Mouse (Mus musculus) heart, adult 2 months (tissue): ENCODE data around the gene Nt5dc2. TPM values are rescaled to one million over a fixed set of nuclear protein-coding genes. Genes with fewer than 3 reads are reported as not detected.
A peak's percentile ranks its signal among the peaks of the same experiment; 100 is the strongest.

ENCODE experiments used
- DNase-seq, 2 experiments: peaks; one replicate each; pipeline ENCODE4 v3.0.0; 2021
- H3K27ac ChIP-seq: fragments of 200-600 bp; 2 replicates; pipeline ENCODE4 v1.8.1; 2022
- H3K27me3 ChIP-seq: fragments of 200-500 bp; 2 replicates; pipeline ENCODE4 v1.6.1; 2012; ENCODE audit warnings: mild to moderate bottlenecking, low read length, inconsistent platforms, mixed read lengths; ENCODE audit not compliant: control insufficient read depth, insufficient read depth
- H3K36me3 ChIP-seq: fragments of 200-500 bp; 2 replicates; pipeline ENCODE4 v1.6.1; 2012; ENCODE audit warnings: low read length, inconsistent platforms; ENCODE audit not compliant: control insufficient read depth, insufficient read depth
- H3K4me1 ChIP-seq: fragments of 200-500 bp; 2 replicates; pipeline ENCODE4 v1.6.1; 2011; ENCODE audit warnings: low read length; ENCODE audit not compliant: control insufficient read depth, insufficient read depth
- H3K4me3 ChIP-seq: fragments of 200-600 bp; 2 replicates; pipeline ENCODE4 v1.8.1; 2022
- H3K79me2 ChIP-seq: fragments of 200-500 bp; replicated peaks from 2 replicates; pipeline ENCODE4 v1.6.1; 2012; ENCODE audit warnings: mild to moderate bottlenecking, inconsistent platforms, low read length, moderate library complexity, mixed read lengths; ENCODE audit not compliant: control insufficient read depth, insufficient read depth
- H3K9ac ChIP-seq: fragments of 200-500 bp; 2 replicates; pipeline ENCODE4 v1.6.1; 2012; ENCODE audit warnings: low read depth, mild to moderate bottlenecking, control low read depth, inconsistent platforms, low read length, mixed read lengths
- CTCF ChIP-seq: fragments of 200-600 bp; IDR thresholded peaks from 2 replicates; pipeline ENCODE4 v1.8.1; 2022; ENCODE audit warnings: antibody characterized with exemption, mild to moderate bottlenecking, moderate library complexity
- EP300 ChIP-seq: fragments of 200-500 bp; IDR thresholded peaks from 2 replicates; pipeline ENCODE4 v1.6.1; 2011; ENCODE audit warnings: low read depth, low read length, control low read depth; ENCODE audit not compliant: insufficient read depth
- POLR2A ChIP-seq: fragments of 200-500 bp; IDR thresholded peaks from 2 replicates; pipeline ENCODE4 v1.6.1; 2011; ENCODE audit warnings: mild to moderate bottlenecking, low read depth, low read length, control low read depth; ENCODE audit not compliant: insufficient read depth
- WGBS: fragments of 180-500 bp; shearing (Covaris S2); methylation state at CpG from one replicate; pipeline ENCODE4 v1.1.7; 2018; 5-methylcytosine and 5-hydroxymethylcytosine counted together
- intact Hi-C: fragments of 180-260 bp; cut with DNase I; formaldehyde crosslinking; loops from one replicate; pipeline ENCODE4 v1.15.1; 2025
- polyA plus RNA-seq: library from polyadenylated mRNA; depleted of rRNA; stranded (reverse); fragments of >200 nt; gene quantifications from 2 replicates; pipeline ENCODE4 v1.2.3, GENCODE M21; 2012
- total RNA-seq, 2 experiments: library from RNA; stranded (reverse); gene quantifications; 2 replicates each; pipeline ENCODE4 v1.2.3; 2021

The Nt5dc2 gene
- total and polyA plus RNA-seq, 3 experiments, result 18.7 to 82.7 (median 21.8) TPM

DNA sequence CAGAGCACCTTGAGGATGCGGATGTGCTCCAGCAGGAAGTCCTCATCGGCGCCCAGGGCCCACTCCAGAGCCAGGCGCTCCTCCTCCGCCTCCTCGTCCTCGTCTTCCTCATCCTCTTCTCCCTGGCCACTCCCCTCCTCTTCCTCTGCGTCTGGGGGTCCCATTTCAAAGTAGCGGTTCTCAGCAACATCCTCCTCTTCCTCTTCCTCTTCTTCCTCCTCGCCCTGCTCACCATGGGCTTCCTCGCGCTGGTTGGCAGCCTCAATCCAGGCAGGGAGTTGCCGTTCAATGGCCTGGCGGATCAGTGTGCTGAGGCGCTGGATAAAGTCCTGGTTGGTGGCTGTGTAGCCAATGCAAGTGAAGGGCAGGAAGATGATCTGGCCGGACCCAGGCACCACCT lies 46.4 kb downstream of the Nt5dc2 start:
- peaks cover 3% of the 10 kb centered on the region; the same call in 1 of the 2 replicates for H3K36me3 ChIP-seq
- H3K27ac ChIP-seq, result no peak overlapping the region
- 60% methylated on average over 16 of the region's 16 CpGs for WGBS

DNA sequence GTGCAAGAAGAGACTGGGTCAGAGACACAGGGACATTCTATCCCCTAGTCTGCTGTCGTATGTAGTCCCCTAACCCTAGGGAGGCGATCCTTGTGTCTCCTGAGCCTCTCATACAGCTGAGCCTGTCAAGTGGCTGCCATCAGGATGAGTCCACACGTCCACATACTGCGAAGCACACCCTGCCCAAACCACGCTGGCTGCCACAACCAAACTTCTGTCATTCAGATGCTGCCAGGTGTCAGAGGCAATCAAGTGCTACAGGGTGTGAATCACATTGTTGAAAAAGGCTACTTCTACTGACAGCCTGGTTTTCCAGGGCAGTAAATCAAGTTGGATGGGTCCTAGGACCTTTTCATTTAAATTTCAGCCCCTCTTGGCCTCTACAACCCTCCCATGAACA lies 46.9 kb downstream of the Nt5dc2 start:
- TF ChIP-seq POLR2A, result no peak
- no peak for TF ChIP-seq CTCF
- TF ChIP-seq EP300, result no peak
- H3K79me2 ChIP-seq, result no peaks in the 10 kb centered on the region
- intact Hi-C loops, result no loop called here
- peaks cover 11% of the 10 kb centered on the region for H3K4me1 ChIP-seq
- H3K9ac ChIP-seq, result no peak overlapping the region
- no peak overlapping the region for H3K27ac ChIP-seq
- DNase-seq, result no peak
- no peak overlapping the region for H3K4me3 ChIP-seq
- H3K36me3 ChIP-seq, result peaks cover 3% of the 10 kb centered on the region; the same call in 1 of the 2 replicates
- H3K27me3 ChIP-seq, result no peaks in the 10 kb centered on the region
- WGBS, result 78% methylated on average over 5 of the region's 5 CpGs

More for the DNA sequence above, 46.4 kb downstream of the Nt5dc2 start:
- Histone ChIP-seq H3K9ac (no peak overlapping the region), H3K4me1 (peaks cover 9% of the 10 kb centered on the region), H3K27me3 (no peaks in the 10 kb centered on the region), H3K4me3 (no peak overlapping the region), H3K79me2 (no peaks in the 10 kb centered on the region)
- DNase-seq, result no peak
- TF ChIP-seq CTCF, result no peak
- TF ChIP-seq POLR2A, result no peak
- no peak for TF ChIP-seq EP300
- intact Hi-C loops, result no loop called here

GRCm38 (mm10) chr14:31179677-31180365 lies 49.0 kb downstream of the Nt5dc2 start:
- peak in 1 of 2 experiments; percentile 32 for DNase-seq

DNA sequence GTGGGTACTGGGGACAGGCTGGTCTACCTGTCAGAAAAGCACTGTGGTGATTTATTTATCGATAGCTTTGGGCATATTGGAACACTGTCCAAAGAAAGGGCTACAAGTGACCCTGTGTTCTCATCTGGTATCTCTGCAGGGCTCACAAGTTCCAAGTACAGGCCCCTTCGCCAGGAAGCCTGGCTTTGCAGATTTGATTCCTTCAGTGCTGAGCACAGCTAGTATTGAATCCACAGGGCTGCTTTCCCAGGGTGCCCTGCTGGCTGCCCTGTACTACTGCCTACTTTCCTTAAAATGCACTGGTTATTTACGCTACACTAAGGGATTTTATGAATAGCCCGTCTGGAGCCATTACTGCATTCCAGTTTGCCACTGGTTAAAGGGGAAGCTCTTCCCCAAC lies 50.7 kb downstream of the Nt5dc2 start:
- Histone ChIP-seq H3K79me2 (no peaks in the 10 kb centered on the region), H3K4me3 (no peak overlapping the region), H3K27me3 (no peaks in the 10 kb centered on the region), H3K27ac (peak overlapping the region; percentile 11; the same call in 1 of the 2 replicates), H3K9ac (no peak overlapping the region), H3K4me1 (peaks cover 12% of the 10 kb centered on the region), H3K36me3 (no peaks in the 10 kb centered on the region; the same call in 1 of the 2 replicates)
- WGBS, result 72% methylated on average over 4 of the region's 4 CpGs
- TF ChIP-seq POLR2A (no peak), CTCF (no peak), EP300 (no peak)
- intact Hi-C loops, result no loop called here
- no peak for DNase-seq

More at GRCm38 (mm10) chr14:31179677-31180365, 49.0 kb downstream of the Nt5dc2 start:
- H3K27me3 ChIP-seq, result no peaks in the 10 kb centered on the region
- H3K79me2 ChIP-seq, result no peaks in the 10 kb centered on the region
- H3K36me3 ChIP-seq, result no peaks in the 10 kb centered on the region; the same call in 1 of the 2 replicates
- 65% methylated on average over 12 of the region's 12 CpGs for WGBS
- no peak overlapping the region for H3K27ac ChIP-seq
- H3K9ac ChIP-seq, result no peak overlapping the region
- no peak overlapping the region for H3K4me3 ChIP-seq
- TF ChIP-seq EP300 (no peak), POLR2A (no peak), CTCF (no peak)
- intact Hi-C loops, result no loop called here
- H3K4me1 ChIP-seq, result peaks cover 12% of the 10 kb centered on the region

DNA sequence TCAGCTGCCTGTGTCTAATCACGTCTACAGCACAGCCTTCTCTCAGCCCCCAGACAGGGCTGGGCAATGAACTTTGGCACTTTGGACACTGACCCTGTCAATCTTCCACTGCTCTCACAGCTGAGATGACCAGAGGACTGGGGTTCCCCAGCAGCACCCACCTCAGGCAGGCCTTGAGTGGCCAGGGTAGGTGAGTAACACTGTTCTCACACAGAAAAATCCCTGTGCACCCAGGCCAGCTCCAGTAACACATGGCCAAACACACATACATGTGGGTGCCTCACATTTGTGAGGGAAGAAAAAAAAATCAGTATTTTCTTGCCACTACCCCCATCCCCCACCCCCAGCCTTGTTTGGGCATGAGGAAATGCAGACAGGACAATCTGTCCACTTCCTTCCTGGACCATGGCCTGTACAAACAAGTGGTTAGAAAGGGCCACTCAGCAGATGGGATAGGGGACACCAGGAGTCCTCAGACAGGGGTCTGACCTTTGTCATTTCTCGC lies 52.0 kb downstream of the Nt5dc2 start:
- Histone ChIP-seq H3K36me3 (no peaks in the 10 kb centered on the region; the same call in 1 of the 2 replicates), H3K79me2 (no peaks in the 10 kb centered on the region), H3K4me3 (no peak overlapping the region), H3K27me3 (no peaks in the 10 kb centered on the region), H3K4me1 (peaks cover 12% of the 10 kb centered on the region), H3K9ac (no peak overlapping the region), H3K27ac (peak overlapping the region; percentile 47)
- TF ChIP-seq CTCF (no peak), EP300 (0 out of 2 replicates have a peak, but pooled peaks have one; percentile 53), POLR2A (peak; percentile 39; the same call in 1 of the 2 replicates)
- intact Hi-C loops, result no loop called here
- peak in 1 of 2 experiments; percentile 51 for DNase-seq
- 53% methylated on average over 2 of the region's 2 CpGs for WGBS

- 43% methylated on average over 5 of the region's 5 CpGs for WGBS
- no peaks in the 10 kb centered on the region for H3K27me3 ChIP-seq
- no peak for TF ChIP-seq CTCF
- no peak for TF ChIP-seq POLR2A
- TF ChIP-seq EP300, result no peak
- no peak overlapping the region; the same call in 1 of the 2 replicates for H3K27ac ChIP-seq
- H3K9ac ChIP-seq, result no peak overlapping the region
- intact Hi-C loops, result no loop called here
- no peak overlapping the region for H3K4me3 ChIP-seq
- H3K4me1 ChIP-seq, result peaks cover 12% of the 10 kb centered on the region
- no peaks in the 10 kb centered on the region; the same call in 1 of the 2 replicates for H3K36me3 ChIP-seq
- no peak for DNase-seq
- H3K79me2 ChIP-seq, result no peaks in the 10 kb centered on the region
These were observed 52.7 kb downstream of the Nt5dc2 start for GRCm38 (mm10) chr14:31183541-31183940.
